Mouse (Mus musculus) limb, embryonic 12.5 days (tissue): ENCODE measurements around the gene Coq8b. TPM values are rescaled to one million over a fixed set of nuclear protein-coding genes. Genes with fewer than 3 reads are reported as not detected.

Source experiments
- ATAC-seq: fragments of 200-750 bp; cut with Nextera tagmentation; 2 replicates; pipeline ENCODE4 v1.8.0; 2017; ENCODE audit warnings: low read depth, moderate TSS enrichment; ENCODE audit not compliant: insufficient number of reproducible peaks, insufficient read depth, low FRiP score, low TSS enrichment
- H3K27ac ChIP-seq: fragments of 300-500 bp; sonication (generic); 2 replicates; pipeline ENCODE4 v1.5.1; 2016; ENCODE audit warnings: mild to moderate bottlenecking, moderate library complexity
- H3K27me3 ChIP-seq: fragments of 300-500 bp; sonication (generic); 2 replicates; pipeline ENCODE4 v1.6.1; 2016; ENCODE audit warnings: mild to moderate bottlenecking, moderate library complexity
- H3K36me3 ChIP-seq: fragments of 300-500 bp; sonication (generic); 2 replicates; pipeline ENCODE4 v1.6.1; 2016; ENCODE audit warnings: mild to moderate bottlenecking, moderate library complexity
- H3K4me1 ChIP-seq: fragments of 300-500 bp; sonication (generic); replicated peaks from 2 replicates; pipeline ENCODE4 v1.6.1; 2016
- H3K4me2 ChIP-seq: fragments of 300-500 bp; sonication (generic); 2 replicates; pipeline ENCODE4 v1.6.1; 2016; ENCODE audit warnings: mild to moderate bottlenecking, moderate library complexity
- H3K4me3 ChIP-seq: fragments of 300-500 bp; sonication (generic); replicated peaks from 2 replicates; pipeline ENCODE4 v1.5.1; 2016; ENCODE audit warnings: mild to moderate bottlenecking
- H3K9ac ChIP-seq: fragments of 300-500 bp; sonication (generic); replicated peaks from 2 replicates; pipeline ENCODE4 v1.6.1; 2016; ENCODE audit warnings: mild to moderate bottlenecking, moderate library complexity
- H3K9me3 ChIP-seq: fragments of 300-500 bp; sonication (generic); 2 replicates; pipeline ENCODE4 v1.6.1; 2016; ENCODE audit warnings: mild to moderate bottlenecking, moderate library complexity
- whole genome bisulfite sequencing: fragments of 180-500 bp; shearing (Covaris S2); methylation state at CpG from one replicate; pipeline ENCODE4 v1.1.7; 2016; 5-methylcytosine and 5-hydroxymethylcytosine counted together
- polyA plus RNA-seq: library from polyadenylated mRNA; unstranded; fragments of >200 nt; fragmentation: Nextera tagmentation; extraction: Ambion mirVana; gene quantifications from 2 replicates; pipeline ENCODE4 v1.2.1, GENCODE M21; 2016

The Coq8b gene
- polyA plus RNA-seq, 1 experiment from 2014 or later: 15.7 TPM

GRCm38 (mm10) chr7:27273739-27274351, 41.0 kb downstream of the Coq8b start:
- ATAC-seq: 0 out of 2 replicates have a peak, but pooled peaks have one; percentile 40
- Histone ChIP-seq H3K4me1 (no peaks in the 10 kb centered on the region), H3K4me3 (no peak overlapping the region), H3K9me3 (no peaks in the 10 kb centered on the region; the same call in 1 of the 2 replicates), H3K4me2 (no peak overlapping the region), H3K36me3 (peaks cover 90% of the 10 kb centered on the region), H3K27me3 (no peaks in the 10 kb centered on the region), H3K27ac (no peak overlapping the region), H3K9ac (no peak overlapping the region)
- WGBS: 50% methylated on average over 32 of the region's 32 CpGs

- Histone ChIP-seq H3K9me3 (no peaks in the 10 kb centered on the region), H3K27ac (no peak overlapping the region), H3K27me3 (no peaks in the 10 kb centered on the region), H3K4me2 (no peak overlapping the region), H3K4me3 (no peak overlapping the region), H3K36me3 (peaks cover 89% of the 10 kb centered on the region), H3K9ac (no peak overlapping the region), H3K4me1 (no peaks in the 10 kb centered on the region)
- 92% methylated on average over 4 of the region's 4 CpGs for WGBS
- no peak for ATAC-seq
These were observed 42.1 kb downstream of the Coq8b start for GRCm38 (mm10) chr7:27274916-27275315.

- no peak overlapping the region for H3K4me3 ChIP-seq
- no peaks in the 10 kb centered on the region for H3K27me3 ChIP-seq
- H3K27ac ChIP-seq: no peak overlapping the region
- no peaks in the 10 kb centered on the region for H3K4me1 ChIP-seq
- H3K4me2 ChIP-seq: no peak overlapping the region
- WGBS: 61% methylated on average over 7 of the region's 7 CpGs
- H3K9me3 ChIP-seq: no peaks in the 10 kb centered on the region
- ATAC-seq: no peak
- H3K36me3 ChIP-seq: peaks cover 86% of the 10 kb centered on the region
- H3K9ac ChIP-seq: no peak overlapping the region
These were observed 43.2 kb downstream of the Coq8b start for GRCm38 (mm10) chr7:27276021-27276420.

- H3K4me1 ChIP-seq: no peaks in the 10 kb centered on the region
- H3K4me2 ChIP-seq: no peak overlapping the region
- no peaks in the 10 kb centered on the region for H3K9me3 ChIP-seq
- H3K4me3 ChIP-seq: no peak overlapping the region
- no peak overlapping the region for H3K9ac ChIP-seq
- H3K27ac ChIP-seq: no peak overlapping the region
- H3K27me3 ChIP-seq: no peaks in the 10 kb centered on the region
- ATAC-seq: no peak
- peaks cover 86% of the 10 kb centered on the region for H3K36me3 ChIP-seq
- WGBS: 90% methylated on average over 3 of the region's 3 CpGs
These were observed 44.4 kb downstream of the Coq8b start for GRCm38 (mm10) chr7:27277191-27277590.

GRCm38 (mm10) chr7:27281717-27282116, 48.9 kb downstream of the Coq8b start:
- Histone ChIP-seq H3K4me3 (no peak overlapping the region), H3K4me1 (0 out of 2 replicates have a peak, but pooled peaks cover 3% of the 10 kb centered on the region), H3K27me3 (peaks cover 21% of the 10 kb centered on the region), H3K36me3 (peaks cover 50% of the 10 kb centered on the region), H3K27ac (no peak overlapping the region), H3K9me3 (no peaks in the 10 kb centered on the region), H3K9ac (no peak overlapping the region), H3K4me2 (no peak overlapping the region)
- WGBS: 53% methylated on average over 13 of the region's 13 CpGs
- no peak for ATAC-seq

GRCm38 (mm10) chr7:27282225-27282624, 49.4 kb downstream of the Coq8b start:
- peaks cover 21% of the 10 kb centered on the region for H3K27me3 ChIP-seq
- no peak overlapping the region for H3K27ac ChIP-seq
- WGBS: 65% methylated on average over 4 of the region's 4 CpGs
- no peak overlapping the region for H3K4me3 ChIP-seq
- peaks cover 45% of the 10 kb centered on the region for H3K36me3 ChIP-seq
- no peak overlapping the region for H3K4me2 ChIP-seq
- no peaks in the 10 kb centered on the region for H3K9me3 ChIP-seq
- 0 out of 2 replicates have a peak, but pooled peaks cover 3% of the 10 kb centered on the region for H3K4me1 ChIP-seq
- ATAC-seq: no peak
- no peak overlapping the region for H3K9ac ChIP-seq

- WGBS: 2% methylated on average over 28 of the region's 28 CpGs
- no peak; the same call in 1 of the 2 replicates for ATAC-seq
- Histone ChIP-seq H3K4me2 (peak overlapping the region; percentile 42), H3K4me3 (peak overlapping the region; percentile 18), H3K9ac (no peak overlapping the region), H3K36me3 (peaks cover 19% of the 10 kb centered on the region), H3K27me3 (peaks cover 24% of the 10 kb centered on the region), H3K9me3 (no peaks in the 10 kb centered on the region), H3K4me1 (0 out of 2 replicates have a peak, but pooled peaks cover 3% of the 10 kb centered on the region), H3K27ac (no peak overlapping the region)
These were observed 52.3 kb downstream of the Coq8b start for GRCm38 (mm10) chr7:27284865-27285697.

- H3K36me3 ChIP-seq: peaks cover 15% of the 10 kb centered on the region
- no peak overlapping the region for H3K9ac ChIP-seq
- no peak overlapping the region for H3K27ac ChIP-seq
- ATAC-seq: 0 out of 2 replicates have a peak, but pooled peaks have one; percentile 30
- H3K4me2 ChIP-seq: peak overlapping the region; percentile 42
- H3K9me3 ChIP-seq: no peaks in the 10 kb centered on the region
- 0 out of 2 replicates have a peak, but pooled peaks cover 3% of the 10 kb centered on the region for H3K4me1 ChIP-seq
- H3K27me3 ChIP-seq: peaks cover 24% of the 10 kb centered on the region
- WGBS: 3% methylated on average over 8 of the region's 8 CpGs
- H3K4me3 ChIP-seq: peak overlapping the region; percentile 18
These were observed 52.9 kb downstream of the Coq8b start for GRCm38 (mm10) chr7:27285698-27286066.

- no peak for ATAC-seq
- Histone ChIP-seq H3K4me3 (no peak overlapping the region), H3K9me3 (peaks cover 5% of the 10 kb centered on the region; the same call in 1 of the 2 replicates), H3K27me3 (peaks cover 24% of the 10 kb centered on the region), H3K36me3 (no peaks in the 10 kb centered on the region), H3K4me1 (0 out of 2 replicates have a peak, but pooled peaks cover 3% of the 10 kb centered on the region), H3K4me2 (no peak overlapping the region), H3K27ac (no peak overlapping the region), H3K9ac (no peak overlapping the region)
- WGBS: 83% methylated on average over 7 of the region's 7 CpGs
These were observed 55.9 kb downstream of the Coq8b start for GRCm38 (mm10) chr7:27288732-27289131.

- no peak overlapping the region for H3K4me2 ChIP-seq
- H3K27ac ChIP-seq: no peak overlapping the region
- no peak for ATAC-seq
- WGBS: 49% methylated on average over 2 of the region's 2 CpGs
- H3K4me1 ChIP-seq: no peaks in the 10 kb centered on the region
- H3K9ac ChIP-seq: no peak overlapping the region
- H3K9me3 ChIP-seq: peaks cover 7% of the 10 kb centered on the region; the same call in 1 of the 2 replicates
- H3K27me3 ChIP-seq: peaks cover 7% of the 10 kb centered on the region
- H3K4me3 ChIP-seq: no peak overlapping the region
- no peaks in the 10 kb centered on the region for H3K36me3 ChIP-seq
These were observed 57.7 kb downstream of the Coq8b start for GRCm38 (mm10) chr7:27290555-27290954.

- WGBS: 72% methylated on average over 12 of the region's 12 CpGs
- Histone ChIP-seq H3K9ac (no peak overlapping the region), H3K27ac (no peak overlapping the region)
These were observed 59.1 kb downstream of the Coq8b start for GRCm38 (mm10) chr7:27291795-27292466.

More at GRCm38 (mm10) chr7:27291795-27292466, 59.1 kb downstream of the Coq8b start:
- Histone ChIP-seq H3K9me3 (peaks cover 7% of the 10 kb centered on the region; the same call in 1 of the 2 replicates), H3K4me3 (no peak overlapping the region), H3K4me1 (no peaks in the 10 kb centered on the region), H3K4me2 (no peak overlapping the region), H3K27me3 (0 out of 2 replicates have a peak, but pooled peaks cover 3% of the 10 kb centered on the region), H3K36me3 (no peaks in the 10 kb centered on the region)
- no peak for ATAC-seq
